Mouse (Mus musculus): ENCODE results near the gene Agap1. TPM values are rescaled to one million over a fixed set of nuclear protein-coding genes. Genes with fewer than 3 reads are reported as not detected.

Agap1 gene
- total and polyA plus RNA-seq, 3 experiments: 0.01 TPM; not detected in 2

DNA sequence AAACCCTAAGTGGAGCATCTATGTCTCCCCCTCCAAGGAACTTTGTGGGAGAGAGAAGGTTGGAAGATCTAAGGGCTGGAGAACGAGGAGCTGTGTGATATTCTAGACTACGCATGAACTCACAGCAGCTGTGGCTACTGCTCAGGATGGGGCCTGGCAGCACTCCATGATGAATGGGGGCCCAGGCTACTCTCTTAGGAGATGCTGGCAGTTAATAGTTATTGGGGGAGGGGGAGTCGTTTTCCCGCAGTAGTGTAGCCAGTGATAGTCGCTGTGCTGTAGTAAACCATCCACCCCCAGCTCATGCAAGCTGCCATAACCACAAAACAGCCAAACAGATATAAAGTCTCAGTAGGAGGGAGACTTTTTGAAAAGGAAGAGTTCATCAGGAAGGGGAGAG, 457.8 kb downstream of the Agap1 start:
- Histone ChIP-seq H3K4me1 (ENCODE audit: control insufficient read depth in 1 of 2, insufficient read depth in 2 of 2, low read length in 2 of 2) (no peaks in the 10 kb centered on the region), H3K4me3 (ENCODE audit: control insufficient read depth in 1 of 2, insufficient read depth in 1 of 2, low read depth in 2 of 2, low read length in 2 of 2) (no peak overlapping the region), H3K9me3 (replicated peaks; ENCODE audit: insufficient read depth, low read length) (no peaks in the 10 kb centered on the region), H3K27me3 (ENCODE audit: control insufficient read depth in 1 of 2, insufficient read depth in 2 of 2, low read length in 2 of 2) (no peaks in the 10 kb centered on the region), H3K9ac (ENCODE audit: control insufficient read depth, low read depth, low read length, poor library complexity, severe bottlenecking) (no peak overlapping the region), H3K79me2 (ENCODE audit: control insufficient read depth, insufficient read depth, low read length, poor library complexity) (no peaks in the 10 kb centered on the region), H3K36me3 (ENCODE audit: control insufficient read depth in 1 of 2, insufficient read depth in 2 of 2, low read length in 2 of 2) (no peaks in the 10 kb centered on the region), H3K27ac (ENCODE audit: control insufficient read depth, low read depth, low read length) (no peak overlapping the region)
- TF ChIP-seq ZC3H11A (IDR thresholded peaks at IDR 0.05; ENCODE audit: low read depth, low read length) (no peak), EP300 (IDR thresholded peaks at IDR 0.05; ENCODE audit: low read depth in 1 of 2, low read length in 2 of 2) (no peak), JUND (IDR thresholded peaks at IDR 0.05; ENCODE audit: low read depth, low read length) (no peak), ZNF384 (IDR thresholded peaks at IDR 0.05; ENCODE audit: low read depth, low read length) (no peak), MEF2A (IDR thresholded peaks at IDR 0.05; ENCODE audit: extremely low read depth, insufficient replicate concordance, low read depth, low read length, poor library complexity, severe bottlenecking) (no peak), ZKSCAN1 (IDR thresholded peaks at IDR 0.05; ENCODE audit: low read depth, low read length) (no peak), CTCF (IDR thresholded peaks at IDR 0.05 in 2 of 3, conservative IDR thresholded peaks at IDR 0.05 in 1 of 3; ENCODE audit: control insufficient read depth in 1 of 3, insufficient read depth in 1 of 3, low read depth in 2 of 3, low read length in 3 of 3, poor library complexity in 1 of 3, severe bottlenecking in 1 of 3) (no peak), GABPA (IDR thresholded peaks at IDR 0.05; ENCODE audit: low read depth, low read length) (no peak), MAX (IDR thresholded peaks at IDR 0.05; ENCODE audit: low read length) (no peak), KAT2A (conservative IDR thresholded peaks at IDR 0.05; ENCODE audit: low read depth, low read length) (no peak), TBP (IDR thresholded peaks at IDR 0.05; ENCODE audit: low read depth, low read length) (no peak), BHLHE40 (IDR thresholded peaks at IDR 0.05; ENCODE audit: borderline replicate concordance, low read depth, low read length) (no peak), NELFE (IDR thresholded peaks at IDR 0.05; ENCODE audit: low read depth, low read length) (no peak), TCF12 (IDR thresholded peaks at IDR 0.05; ENCODE audit: low read depth, low read length) (no peak)
- DNase-seq (ENCODE audit: low read depth, low spot score): no peak

DNA sequence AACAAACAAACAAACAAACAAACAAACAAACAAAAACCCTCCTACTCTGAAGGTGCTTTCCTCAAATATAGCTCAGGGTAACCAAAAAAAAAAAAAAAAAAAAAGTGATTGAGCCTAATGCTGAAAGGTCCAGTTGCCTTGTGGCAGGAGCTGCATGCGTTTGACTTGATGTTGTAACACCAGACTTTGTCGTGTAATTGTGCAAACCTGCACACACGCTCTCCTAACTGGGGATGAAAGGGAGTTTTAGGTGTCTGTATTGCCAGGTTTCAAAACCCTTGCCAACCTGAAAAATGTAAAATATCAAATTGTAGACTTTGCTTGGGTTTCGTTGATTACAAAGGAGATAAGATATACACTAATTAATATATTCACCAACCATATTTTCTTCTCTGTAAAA, 459.0 kb downstream of the Agap1 start:
- H3K4me1 ChIP-seq (ENCODE audit: control insufficient read depth in 1 of 2, insufficient read depth in 2 of 2, low read length in 2 of 2): no peaks in the 10 kb centered on the region
- H3K27me3 ChIP-seq (ENCODE audit: control insufficient read depth in 1 of 2, insufficient read depth in 2 of 2, low read length in 2 of 2): no peaks in the 10 kb centered on the region
- H3K27ac ChIP-seq (ENCODE audit: control insufficient read depth, low read depth, low read length): no peak overlapping the region
- no peaks in the 10 kb centered on the region for H3K79me2 ChIP-seq (ENCODE audit: control insufficient read depth, insufficient read depth, low read length, poor library complexity)
- no peaks in the 10 kb centered on the region for H3K9me3 ChIP-seq (replicated peaks; ENCODE audit: insufficient read depth, low read length)
- H3K9ac ChIP-seq (ENCODE audit: control insufficient read depth, low read depth, low read length, poor library complexity, severe bottlenecking): no peak overlapping the region
- no peak for DNase-seq (ENCODE audit: low read depth, low spot score)
- H3K4me3 ChIP-seq (ENCODE audit: control insufficient read depth in 1 of 2, insufficient read depth in 1 of 2, low read depth in 2 of 2, low read length in 2 of 2): no peak overlapping the region
- TF ChIP-seq USF1 (IDR thresholded peaks at IDR 0.05; ENCODE audit: low read depth, low read length) (no peak), TCF12 (IDR thresholded peaks at IDR 0.05; ENCODE audit: low read depth, low read length) (no peak), CTCF (IDR thresholded peaks at IDR 0.05 in 2 of 3, conservative IDR thresholded peaks at IDR 0.05 in 1 of 3; ENCODE audit: control insufficient read depth in 1 of 3, insufficient read depth in 1 of 3, low read depth in 2 of 3, low read length in 3 of 3, poor library complexity in 1 of 3, severe bottlenecking in 1 of 3) (no peak), MYC (IDR thresholded peaks at IDR 0.05; ENCODE audit: low read depth, low read length) (no peak), ZNF384 (IDR thresholded peaks at IDR 0.05; ENCODE audit: low read depth, low read length) (no peak), BHLHE40 (IDR thresholded peaks at IDR 0.05; ENCODE audit: borderline replicate concordance, low read depth, low read length) (no peak), NELFE (IDR thresholded peaks at IDR 0.05; ENCODE audit: low read depth, low read length) (no peak), USF2 (IDR thresholded peaks at IDR 0.05; ENCODE audit: borderline replicate concordance in 1 of 2, insufficient read depth in 1 of 2, low read depth in 1 of 2, low read length in 2 of 2) (no peak), ELF1 (IDR thresholded peaks at IDR 0.05; ENCODE audit: low read depth, low read length) (no peak), GATA1 (IDR thresholded peaks at IDR 0.05; ENCODE audit: low read depth, low read length) (no peak), MAX (IDR thresholded peaks at IDR 0.05; ENCODE audit: low read length) (no peak), GABPA (IDR thresholded peaks at IDR 0.05; ENCODE audit: low read depth, low read length) (no peak), POLR2AphosphoS2 (IDR thresholded peaks at IDR 0.05; ENCODE audit: low read length) (no peak), CHD1 (IDR thresholded peaks at IDR 0.05; ENCODE audit: low read depth, low read length) (no peak), MAFK (IDR thresholded peaks at IDR 0.05; ENCODE audit: borderline replicate concordance, low read depth, low read length) (no peak), ETS1 (IDR thresholded peaks at IDR 0.05; ENCODE audit: low read depth, low read length) (no peak)
- H3K36me3 ChIP-seq (ENCODE audit: control insufficient read depth in 1 of 2, insufficient read depth in 2 of 2, low read length in 2 of 2): no peaks in the 10 kb centered on the region

Data from MEL (cell line).